Mouse (Mus musculus) liver, postnatal 0 days (tissue): ENCODE measurements at regions not wholly inside any gene's neighbourhood (a gene's known extent, or its start where the extent isn't known, plus 50 kb on each side); places are given as distances from the start of the nearest gene placed in this dataset.

Experiments
- CTCF ChIP-seq: sonication (generic); IDR thresholded peaks from 2 replicates; pipeline ENCODE4 v1.5.1; 2016; ENCODE audit warnings: antibody characterized with exemption, low read depth
- EP300 ChIP-seq: IDR thresholded peaks from 2 replicates; pipeline ENCODE4 v1.6.1; 2016; ENCODE audit warnings: antibody characterized with exemption, low read depth, mild to moderate bottlenecking

GRCm38 (mm10) chr5:68351793-68352192 lies 320.2 kb downstream of the Grxcr1 start:
- TF ChIP-seq CTCF (no peak), EP300 (no peak)
